ENCODE assay signal across 7 mouse cellular contexts in the genomic region with DNA sequence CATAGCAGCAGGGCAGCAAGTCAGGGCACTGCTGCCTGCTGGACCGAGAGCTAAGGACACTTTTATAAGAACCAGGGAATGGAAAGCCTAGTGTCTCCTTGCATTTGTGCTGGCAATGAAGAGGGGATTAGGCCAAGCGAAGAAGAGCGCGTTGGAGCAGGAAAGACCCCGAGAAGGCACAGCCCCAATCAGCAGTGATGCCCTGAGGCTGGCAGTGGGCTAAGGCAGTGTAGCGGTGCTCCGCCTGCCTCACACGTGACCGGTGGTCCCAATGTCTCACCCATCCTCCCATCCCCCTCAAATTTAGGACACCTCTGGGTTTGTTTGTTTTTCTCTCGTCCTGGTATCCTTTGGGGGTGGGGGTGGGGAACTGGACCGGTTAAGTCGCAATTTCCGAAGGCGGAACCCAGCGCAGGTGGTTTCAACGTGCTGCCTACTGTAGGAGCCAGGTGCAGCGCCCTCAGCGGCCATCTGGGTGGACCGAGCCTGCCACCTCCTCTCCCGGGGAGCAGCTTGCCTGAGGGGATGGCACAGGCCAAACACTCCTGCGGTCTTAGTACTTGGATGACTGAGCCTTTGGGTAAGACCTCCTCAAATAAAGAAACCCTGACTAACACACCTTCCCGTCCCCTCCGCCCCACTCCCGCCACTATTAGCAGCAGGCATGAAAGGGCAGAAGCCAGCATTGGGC. TPM values are rescaled to one million over a fixed set of nuclear protein-coding genes. Genes with fewer than 3 reads are reported as not detected.
A peak's percentile ranks its signal among the peaks of the same experiment; 100 is the strongest.
DNase-seq lines count a peak whose midpoint lies in the region; ATAC-seq and TF ChIP-seq lines count a peak whose summit lies in the region.

No protein-coding gene starts in this region.

- H3K9ac ChIP-seq in forebrain, embryonic 12.5 days: no peak overlapping the region

- H3K4me1 ChIP-seq in forebrain, embryonic 12.5 days: peaks cover 7% of the 10 kb centered on the region; the same call in 1 of the 2 replicates
- H3K4me1 ChIP-seq in lung, adult 2 months (ENCODE audit: control insufficient read depth, insufficient read depth, low read length): no peaks in the 10 kb centered on the region

- H3K4me2 ChIP-seq in forebrain, embryonic 12.5 days: peak overlapping the region; percentile 43

- intact Hi-C loops in left cerebral cortex, postnatal 36 days (cut with DNase I): no loop called here

- no peak for TF ChIP-seq POLR2A in lung, adult 2 months (IDR thresholded peaks at IDR 0.05; ENCODE audit: borderline replicate concordance, extremely low read depth, low read depth, low read length)

- DNase-seq in retina, postnatal 1 day: peak; percentile 71
- no peak for DNase-seq in retina, embryonic 14.5 days (ENCODE audit: low spot score)
- DNase-seq in kidney, postnatal 36 days: peak; percentile 29 to 54
- no peak for DNase-seq in layer of hippocampus, adult 2 months (ENCODE audit: low spot score in 2 of 2)
- DNase-seq in left cerebral cortex, postnatal 36 days (ENCODE audit: low spot score in 2 of 2): no peak
- DNase-seq in lung, adult 2 months: no peak

- H3K36me3 ChIP-seq in forebrain, embryonic 12.5 days (replicated peaks): no peaks in the 10 kb centered on the region

- H3K27ac ChIP-seq in forebrain, embryonic 12.5 days: no peak overlapping the region
- H3K27ac ChIP-seq in layer of hippocampus, adult 2 months: no peak overlapping the region

- no peak for TF ChIP-seq CTCF in layer of hippocampus, adult 2 months (conservative IDR thresholded peaks at IDR 0.05)
- TF ChIP-seq CTCF in lung, adult 2 months (IDR thresholded peaks at IDR 0.05; ENCODE audit: insufficient read depth, low read length): no peak

- H3K27me3 ChIP-seq in forebrain, embryonic 12.5 days: peaks cover 14% of the 10 kb centered on the region; the same call in 1 of the 2 replicates

- 10% methylated on average over 24 of the region's 24 CpGs for WGBS in forebrain, embryonic 12.5 days
- WGBS in lung, adult 2 months: 37% methylated on average over 24 of the region's 24 CpGs

- ATAC-seq in forebrain, embryonic 12.5 days (ENCODE audit: low FRiP score): no peak

- 0 out of 2 replicates have a peak overlapping the region, but pooled peaks have one; percentile 3 for H3K4me3 ChIP-seq in forebrain, embryonic 12.5 days (replicated peaks)
- H3K4me3 ChIP-seq in layer of hippocampus, adult 2 months: no peak overlapping the region
- no peak overlapping the region for H3K4me3 ChIP-seq in lung, adult 2 months (replicated peaks; ENCODE audit: extremely low read depth, low read depth, low read length)

- no peaks in the 10 kb centered on the region for H3K9me3 ChIP-seq in forebrain, embryonic 12.5 days

RNA-seq across cellular contexts. Expression of a gene that starts 15.2 kb away (rescaled TPM):
- 2.0 and 3.3 TPM in 2 replicates for polyA plus RNA-seq in forebrain, embryonic 12.5 days (2016; fragmentation: Nextera tagmentation; extraction: Ambion mirVana)
- total RNA-seq in layer of hippocampus, adult 2 months (2021): 1 to 10 TPM; 1.6 to 1.9 TPM
- 1 to 10 TPM; 4.0 to 7.0 TPM for total RNA-seq in left cerebral cortex, postnatal 36 days (2021)
- polyA plus RNA-seq in lung, adult 2 months (2012; rRNA removed): 41.8 and 45.8 TPM in 2 replicates

RNA-seq across cellular contexts. Expression of a gene that starts 21.5 kb away (rescaled TPM):
- polyA plus RNA-seq in forebrain, embryonic 12.5 days (2016; fragmentation: Nextera tagmentation; extraction: Ambion mirVana): 174 and 176 TPM in 2 replicates
- total RNA-seq in layer of hippocampus, adult 2 months (2021): 10 to 100 TPM; 84.2 to 98.5 TPM
- 10 to 100 TPM; 68.5 to 91.5 TPM for total RNA-seq in left cerebral cortex, postnatal 36 days (2021)
- 82.4 and 92.0 TPM in 2 replicates for polyA plus RNA-seq in lung, adult 2 months (2012; rRNA removed)

RNA-seq across cellular contexts. Expression of a gene that starts 49.4 kb away (rescaled TPM):
- polyA plus RNA-seq in forebrain, embryonic 12.5 days (2016; fragmentation: Nextera tagmentation; extraction: Ambion mirVana): not detected in 2 replicates
- total RNA-seq in layer of hippocampus, adult 2 months (2021): under 1 TPM in 1 of 2 experiments, not detected in 1; 0.17 TPM
- total RNA-seq in left cerebral cortex, postnatal 36 days (2021): not detected
- polyA plus RNA-seq in lung, adult 2 months (2012; rRNA removed): 0.11 and 0.18 TPM in 2 replicates

Comparison
In these comparisons a context has a peak if more than half of its experiments do, and no peak if none do; other contexts are left out.
1. DNase-seq: peak in retina, postnatal 1 day (single experiment) and kidney, postnatal 36 days (2 of 2); none in retina, embryonic 14.5 days (single experiment), layer of hippocampus, adult 2 months (0 of 2), left cerebral cortex, postnatal 36 days (0 of 2) and lung, adult 2 months (single experiment).